Mouse (Mus musculus) fat pad, adult 2 months (tissue): ENCODE data around the gene 1810009A15Rik.
"Not testable (repeated sequence)": the region's sequence is repeated elsewhere in the genome, so short reads cannot be mapped to it uniquely, and the experiment has no call there.

Experiments used
- DNase-seq: peaks from one replicate; pipeline ENCODE4 v3.0.0-alpha.2; 2011; ENCODE audit warnings: low read depth, low spot score; ENCODE audit errors: extremely low read depth

Gene 1810009A15Rik

GRCm38 (mm10) chr19:8875031-8875430, 13.6 kb upstream of the 1810009A15Rik start:
- DNase-seq = no peak

GRCm38 (mm10) chr19:8880311-8881033, 8.2 kb upstream of the 1810009A15Rik start, which contains the start of gene Uqcc3:
TSS of gene Uqcc3 (minus strand) at chr19:8880923.
- no peak for DNase-seq

GRCm38 (mm10) chr19:8881034-8881392, 7.6 kb upstream of the 1810009A15Rik start:
- DNase-seq = no peak

GRCm38 (mm10) chr19:8883616-8884015, 5.0 kb upstream of the 1810009A15Rik start, which contains the start of the genes Lbhd1 and Gm49403:
TSS of gene Lbhd1 (plus strand) at chr19:8883732.
TSS of gene Gm49403 (plus strand) at chr19:8883930.
- DNase-seq = no peak

GRCm38 (mm10) chr19:8886916-8887584, 1.6 kb upstream of the 1810009A15Rik start:
- no peak for DNase-seq

- no peak for DNase-seq
Measured at GRCm38 (mm10) chr19:8887585-8888463, 829 bp upstream of the 1810009A15Rik start.

GRCm38 (mm10) chr19:8892829-8893766, 4.4 kb downstream of the 1810009A15Rik start, which contains the start of gene Ints5:
TSS of gene Ints5 (plus strand) at chr19:8893005.
- no peak for DNase-seq

GRCm38 (mm10) chr19:8895397-8895960, 6.8 kb downstream of the 1810009A15Rik start:
- DNase-seq = no peak

- not testable (repeated sequence) for DNase-seq
Measured at GRCm38 (mm10) chr19:8896231-8896630, 7.6 kb downstream of the 1810009A15Rik start.

- DNase-seq = not testable (repeated sequence)
Measured at GRCm38 (mm10) chr19:8897211-8897864, 8.7 kb downstream of the 1810009A15Rik start.

- DNase-seq = no peak
Measured at GRCm38 (mm10) chr19:8897865-8898495, 9.3 kb downstream of the 1810009A15Rik start, which contains the start of gene Ganab. TSS of gene Ganab (plus strand) at chr19:8898071.

GRCm38 (mm10) chr19:8898576-8898975, 9.9 kb downstream of the 1810009A15Rik start:
- DNase-seq = no peak

- no peak for DNase-seq
Measured at GRCm38 (mm10) chr19:8899079-8899478, 10.4 kb downstream of the 1810009A15Rik start.

GRCm38 (mm10) chr19:8903412-8903811, 14.8 kb downstream of the 1810009A15Rik start:
- DNase-seq = no peak

- no peak for DNase-seq
Measured at GRCm38 (mm10) chr19:8908531-8908930, 19.9 kb downstream of the 1810009A15Rik start.

- no peak for DNase-seq
Measured at GRCm38 (mm10) chr19:8911810-8912209, 23.2 kb downstream of the 1810009A15Rik start.

- no peak for DNase-seq
Measured at GRCm38 (mm10) chr19:8914212-8914611, 25.6 kb downstream of the 1810009A15Rik start.

GRCm38 (mm10) chr19:8919000-8919399, 30.3 kb downstream of the 1810009A15Rik start:
- DNase-seq = no peak

- no peak for DNase-seq
Measured at GRCm38 (mm10) chr19:8919684-8920072, 31.0 kb downstream of the 1810009A15Rik start.
